Mouse (Mus musculus) MEL (cell line): Measurements from ENCODE around the gene Trap1. TPM values are rescaled to one million over a fixed set of nuclear protein-coding genes. Genes with fewer than 3 reads are reported as not detected.

Experiments used
- DNase-seq: peaks from one replicate; pipeline ENCODE4 v3.0.0; 2011; ENCODE audit warnings: low read depth, low spot score
- H3K27ac ChIP-seq: 2 replicates; pipeline ENCODE4 v1.5.1; 2012; ENCODE audit warnings: low read depth, mild to moderate bottlenecking, control low read depth, low read length, moderate library complexity; ENCODE audit not compliant: control insufficient read depth
- H3K27me3 ChIP-seq, 2 experiments: fragments of 150-350 bp in 1 of 2; sonication (generic) in 1 of 2; 2 replicates each; pipeline ENCODE4 v1.6.1; 2012; ENCODE audit warnings: low read length in 2 of 2, mild to moderate bottlenecking in 2 of 2, improper control_type of control experiment in 1 of 2, moderate library complexity in 1 of 2; ENCODE audit not compliant: insufficient read depth in 2 of 2, control insufficient read depth in 1 of 2
- H3K36me3 ChIP-seq, 2 experiments: 2 replicates each; pipeline ENCODE4 v1.6.1; 2012 to 2014; ENCODE audit warnings: low read length in 2 of 2, improper control_type of control experiment in 1 of 2, inconsistent platforms in 1 of 2, mild to moderate bottlenecking in 1 of 2; ENCODE audit not compliant: insufficient read depth in 2 of 2, control insufficient read depth in 1 of 2
- H3K4me1 ChIP-seq, 2 experiments: fragments of 150-350 bp in 1 of 2; sonication (generic) in 1 of 2; 2 replicates each; pipeline ENCODE4 v1.6.1; 2012; ENCODE audit warnings: low read length in 2 of 2, improper control_type of control experiment in 1 of 2, mild to moderate bottlenecking in 1 of 2; ENCODE audit not compliant: insufficient read depth in 2 of 2, control insufficient read depth in 1 of 2
- H3K4me3 ChIP-seq, 2 experiments: fragments of 150-350 bp in 1 of 2; sonication (generic) in 1 of 2; 2 replicates each; pipeline ENCODE4 v1.5.1; 2012; ENCODE audit warnings: low read depth in 2 of 2, low read length in 2 of 2, mild to moderate bottlenecking in 2 of 2, moderate library complexity in 2 of 2, control low read depth in 1 of 2, improper control_type of control experiment in 1 of 2; ENCODE audit not compliant: control insufficient read depth in 1 of 2, insufficient read depth in 1 of 2
- H3K79me2 ChIP-seq: 2 replicates; pipeline ENCODE4 v1.6.1; 2012; ENCODE audit warnings: mild to moderate bottlenecking, low read length, moderate library complexity; ENCODE audit not compliant: control insufficient read depth, poor library complexity, insufficient read depth
- H3K9ac ChIP-seq: 2 replicates; pipeline ENCODE4 v1.6.1; 2012; ENCODE audit warnings: low read depth, mild to moderate bottlenecking, control low read depth, low read length, moderate library complexity; ENCODE audit not compliant: control insufficient read depth, poor library complexity, severe bottlenecking
- H3K9me3 ChIP-seq: fragments of 150-350 bp; sonication (generic); replicated peaks from 2 replicates; pipeline ENCODE4 v1.6.1; 2012; ENCODE audit warnings: mild to moderate bottlenecking, low read length, improper control_type of control experiment, moderate library complexity; ENCODE audit not compliant: insufficient read depth
- BHLHE40 ChIP-seq: IDR thresholded peaks from 2 replicates; pipeline ENCODE4 v1.6.1; 2012; ENCODE audit warnings: low read depth, mild to moderate bottlenecking, inconsistent platforms, low read length, improper control_type of control experiment, borderline replicate concordance
- CHD1 ChIP-seq: IDR thresholded peaks from 2 replicates; pipeline ENCODE4 v1.6.1; 2012; ENCODE audit warnings: low read depth, mild to moderate bottlenecking, inconsistent platforms, low read length, improper control_type of control experiment
- CHD2 ChIP-seq: IDR thresholded peaks from 2 replicates; pipeline ENCODE4 v1.6.1; 2011; ENCODE audit warnings: low read length, improper control_type of control experiment
- E2F4 ChIP-seq: IDR thresholded peaks from 2 replicates; pipeline ENCODE4 v1.6.1; 2011; ENCODE audit warnings: low read depth, low read length, improper control_type of control experiment, borderline replicate concordance
- GABPA ChIP-seq: IDR thresholded peaks from 2 replicates; pipeline ENCODE4 v1.6.1; 2012; ENCODE audit warnings: low read depth, mild to moderate bottlenecking, inconsistent platforms, low read length, improper control_type of control experiment, moderate library complexity
- KAT2A ChIP-seq: conservative IDR thresholded peaks from 2 replicates; pipeline ENCODE4 v1.6.1; 2012; ENCODE audit warnings: low read depth, low read length, improper control_type of control experiment, inconsistent platforms
- MAFK ChIP-seq: IDR thresholded peaks from 2 replicates; pipeline ENCODE4 v1.6.1; 2011; ENCODE audit warnings: low read depth, mild to moderate bottlenecking, low read length, improper control_type of control experiment, borderline replicate concordance
- MAZ ChIP-seq: IDR thresholded peaks from 2 replicates; pipeline ENCODE4 v1.6.1; 2012; ENCODE audit warnings: low read depth, mild to moderate bottlenecking, inconsistent platforms, low read length, improper control_type of control experiment
- MEF2A ChIP-seq: IDR thresholded peaks from 2 replicates; pipeline ENCODE4 v1.6.1; 2014; ENCODE audit warnings: low read depth, mild to moderate bottlenecking, inconsistent platforms, low read length, improper control_type of control experiment; ENCODE audit not compliant: poor library complexity, insufficient replicate concordance, severe bottlenecking; ENCODE audit errors: extremely low read depth
- MXI1 ChIP-seq: IDR thresholded peaks from 2 replicates; pipeline ENCODE4 v1.6.1; 2011; ENCODE audit warnings: mild to moderate bottlenecking, low read depth, low read length, improper control_type of control experiment
- MYB ChIP-seq: IDR thresholded peaks from 2 replicates; pipeline ENCODE4 v1.6.1; 2011; ENCODE audit warnings: mild to moderate bottlenecking, low read depth, low read length, improper control_type of control experiment
- NRF1 ChIP-seq: IDR thresholded peaks from 2 replicates; pipeline ENCODE4 v1.6.1; 2014; ENCODE audit warnings: low read depth, mild to moderate bottlenecking, inconsistent platforms, low read length, improper control_type of control experiment, moderate library complexity; ENCODE audit not compliant: poor library complexity, insufficient read depth, severe bottlenecking
- POLR2AphosphoS2 ChIP-seq: IDR thresholded peaks from 2 replicates; pipeline ENCODE4 v1.6.1; 2011; ENCODE audit warnings: low read length, improper control_type of control experiment
- POLR2AphosphoS5 ChIP-seq: IDR thresholded peaks from 2 replicates; pipeline ENCODE4 v1.6.1; 2012; ENCODE audit warnings: low read depth, borderline replicate concordance, mild to moderate bottlenecking, inconsistent platforms, low read length, moderate library complexity, mixed read lengths
- TAL1 ChIP-seq: IDR thresholded peaks from 2 replicates; pipeline ENCODE4 v1.6.1; 2012; ENCODE audit warnings: mild to moderate bottlenecking, inconsistent platforms, low read length, moderate library complexity, mixed read lengths
- TBP ChIP-seq: IDR thresholded peaks from 2 replicates; pipeline ENCODE4 v1.8.0; 2011; ENCODE audit warnings: low read depth, low read length, improper control_type of control experiment
- TCF12 ChIP-seq: IDR thresholded peaks from 2 replicates; pipeline ENCODE4 v1.6.1; 2014; ENCODE audit warnings: low read depth, mild to moderate bottlenecking, inconsistent platforms, low read length, improper control_type of control experiment, moderate library complexity
- UBTF ChIP-seq: IDR thresholded peaks from 2 replicates; pipeline ENCODE4 v1.6.1; 2012; ENCODE audit warnings: low read depth, mild to moderate bottlenecking, inconsistent platforms, low read length, improper control_type of control experiment, moderate library complexity, borderline replicate concordance; ENCODE audit not compliant: insufficient read depth
- USF2 ChIP-seq, 2 experiments: IDR thresholded peaks; 2 replicates each; pipeline ENCODE4 v1.6.1; 2011 to 2012; ENCODE audit warnings: improper control_type of control experiment in 2 of 2, low read length in 2 of 2, borderline replicate concordance in 1 of 2, inconsistent platforms in 1 of 2, low read depth in 1 of 2, mild to moderate bottlenecking in 1 of 2; ENCODE audit not compliant: insufficient read depth in 1 of 2
- ZMIZ1 ChIP-seq: IDR thresholded peaks from 2 replicates; pipeline ENCODE4 v1.6.1; 2012; ENCODE audit warnings: low read depth, mild to moderate bottlenecking, inconsistent platforms, low read length, improper control_type of control experiment, moderate library complexity
- polyA plus RNA-seq, 2 experiments: library from polyadenylated mRNA; stranded (reverse) in 1 of 2; unstranded in 1 of 2; fragments of >175 nt in 1 of 2; fragments of >200 nt in 1 of 2; gene quantifications; 2 replicates each; pipeline versions ENCODE4 v1.2.1 to v1.2.4; 2012; ENCODE audit warnings: low replicate concordance in 2 of 2, low read depth in 1 of 2; ENCODE audit not compliant: insufficient read length in 2 of 2, insufficient read depth in 1 of 2, missing spikeins in 1 of 2
- total RNA-seq: library from RNA; depleted of rRNA; stranded (reverse); fragments of 300-350 nt; gene quantifications from 2 replicates; pipeline ENCODE4 v1.2.3, GENCODE M21; 2012

The Trap1 gene
- total and polyA plus RNA-seq, 3 experiments: 120 to 299 (median 214) TPM

- Histone ChIP-seq H3K27me3 (no peaks in the 10 kb centered on the region), H3K9ac (no peak overlapping the region), H3K36me3 (peaks cover 0 to 4% of the 10 kb centered on the region in 2 experiments; a peak in 2 of 4 replicates), H3K27ac (no peak overlapping the region), H3K4me1 (no peaks in the 10 kb centered on the region)
- no peak for DNase-seq
- TF ChIP-seq POLR2AphosphoS5: no peak
- TF ChIP-seq, all 39 proteins: peak for 0
- H3K9me3 ChIP-seq: no peaks in the 10 kb centered on the region
- H3K79me2 ChIP-seq: no peaks in the 10 kb centered on the region
- H3K4me3 ChIP-seq: no peak overlapping the region
Observed at GRCm38 (mm10) chr16:4041646-4042045, 36.0 kb downstream of the Trap1 start.

GRCm38 (mm10) chr16:4040206-4040605, 37.4 kb downstream of the Trap1 start:
- TF ChIP-seq GABPA: no peak
- TF ChIP-seq MAZ: no peak
- no peak for TF ChIP-seq KAT2A
- no peak for TF ChIP-seq UBTF
- TF ChIP-seq MYB: no peak
- TF ChIP-seq CHD2: no peak
- no peak for TF ChIP-seq MAFK
- TF ChIP-seq NRF1: no peak
- no peak for TF ChIP-seq POLR2AphosphoS2
- no peak for TF ChIP-seq USF2 (IDR thresholded peaks at IDR 0.05; ENCODE audit: borderline replicate concordance in 1 of 2, insufficient read depth in 1 of 2, low read depth in 1 of 2, low read length in 2 of 2)
- no peak for TF ChIP-seq ZMIZ1
- TF ChIP-seq BHLHE40: no peak
- TF ChIP-seq MXI1: no peak
- TF ChIP-seq CHD1: no peak
- TF ChIP-seq MEF2A: no peak
- no peak for TF ChIP-seq TCF12
- TF ChIP-seq TAL1: no peak
- no peak for TF ChIP-seq TBP
- TF ChIP-seq POLR2AphosphoS5: no peak
- no peak for TF ChIP-seq E2F4
- TF ChIP-seq, all 39 proteins: peak for 0
- Histone ChIP-seq H3K9ac (no peak overlapping the region), H3K79me2 (no peaks in the 10 kb centered on the region), H3K9me3 (no peaks in the 10 kb centered on the region), H3K4me3 (no peak overlapping the region), H3K27me3 (no peaks in the 10 kb centered on the region), H3K27ac (no peak overlapping the region), H3K4me1 (0 out of 4 replicates have a peak, but pooled peaks cover 0 to under 1% of the 10 kb centered on the region in 2 experiments), H3K36me3 (peaks cover 0 to 2% of the 10 kb centered on the region in 2 experiments; a peak in 1 of 4 replicates)
- DNase-seq: no peak
